Comparison of ENCODE assay signal across 8 mouse cellular contexts in genomic region chrX:152015752-152016150, GRCm38 (mm10). TPM values are rescaled to one million over a fixed set of nuclear protein-coding genes. Genes with fewer than 3 reads are reported as not detected.
A peak's percentile ranks its signal among the peaks of the same experiment; 100 is the strongest.
DNase-seq lines count a peak whose midpoint lies in the region; ATAC-seq and TF ChIP-seq lines count a peak whose summit lies in the region.

No protein-coding gene starts in this region.

- H3K27ac ChIP-seq in liver, adult 2 months (replicated peaks; ENCODE audit: insufficient read depth, low read depth, low read length) = peak overlapping the region; percentile 83
- peak overlapping the region; percentile 93 for H3K27ac ChIP-seq in embryonic facial prominence, embryonic 13.5 days
- peak overlapping the region; percentile 54; the same call in 1 of the 2 replicates for H3K27ac ChIP-seq in intestine, postnatal 0 days (ENCODE audit: low read depth, low read length)
- no peak overlapping the region for H3K27ac ChIP-seq in neural tube, embryonic 12.5 days

- peak overlapping the region; percentile 54 for H3K4me2 ChIP-seq in embryonic facial prominence, embryonic 13.5 days
- peak overlapping the region; percentile 70 for H3K4me2 ChIP-seq in intestine, postnatal 0 days (replicated peaks; ENCODE audit: low read depth)
- peak overlapping the region; percentile 59 for H3K4me2 ChIP-seq in neural tube, embryonic 12.5 days (replicated peaks)

- H3K4me3 ChIP-seq in liver, adult 2 months (ENCODE audit: insufficient read depth, low read depth, low read length) = peak overlapping the region; percentile 59
- peak overlapping the region; percentile 53 for H3K4me3 ChIP-seq in embryonic facial prominence, embryonic 13.5 days
- peak overlapping the region; percentile 56 for H3K4me3 ChIP-seq in intestine, postnatal 0 days (ENCODE audit: low read depth, low read length)
- H3K4me3 ChIP-seq in neural tube, embryonic 12.5 days = peak overlapping the region; percentile 45

- ATAC-seq in embryonic facial prominence, embryonic 13.5 days (ENCODE audit: insufficient number of reproducible peaks, insufficient read depth, low FRiP score, low TSS enrichment, low read depth) = no peak
- ATAC-seq in intestine, postnatal 0 days = peak; percentile 28
- peak; percentile 59 for ATAC-seq in neural tube, embryonic 12.5 days (ENCODE audit: low FRiP score, low read depth)

- no peak for TF ChIP-seq POLR2A in liver, adult 2 months (IDR thresholded peaks at IDR 0.05; ENCODE audit: extremely low read depth, insufficient read depth, low read length)

- intact Hi-C loops in left cerebral cortex, postnatal 10 days (cut with DNase I) = loop anchor here (5.0 kb wide), 2 partner anchors 68 to 132 kb away; no protein-coding TSS in a partner anchor

- no peaks in the 10 kb centered on the region; the same call in 1 of the 2 replicates for H3K36me3 ChIP-seq in liver, adult 2 months (ENCODE audit: control insufficient read depth, insufficient read depth, low read length)
- peaks cover 9% of the 10 kb centered on the region for H3K36me3 ChIP-seq in embryonic facial prominence, embryonic 13.5 days
- H3K36me3 ChIP-seq in intestine, postnatal 0 days (ENCODE audit: control insufficient read depth, insufficient read depth) = no peaks in the 10 kb centered on the region
- no peaks in the 10 kb centered on the region for H3K36me3 ChIP-seq in neural tube, embryonic 12.5 days

- 0% methylated on average over 11 of the region's 11 CpGs for WGBS in liver, adult 2 months
- 20% methylated on average over 11 of the region's 11 CpGs for WGBS in embryonic facial prominence, embryonic 13.5 days
- WGBS in intestine, postnatal 0 days = 17% methylated on average over 11 of the region's 11 CpGs
- whole genome bisulfite sequencing in neural tube, embryonic 12.5 days = 18% methylated on average over 11 of the region's 11 CpGs

- H3K79me2 ChIP-seq in liver, adult 2 months (ENCODE audit: control insufficient read depth, insufficient read depth, low read length) = peaks cover 7% of the 10 kb centered on the region; the same call in 1 of the 2 replicates

- no peaks in the 10 kb centered on the region for H3K27me3 ChIP-seq in liver, adult 2 months (ENCODE audit: control insufficient read depth, insufficient read depth, low read length)
- peaks cover 53% of the 10 kb centered on the region for H3K27me3 ChIP-seq in embryonic facial prominence, embryonic 13.5 days
- no peaks in the 10 kb centered on the region; the same call in 1 of the 2 replicates for H3K27me3 ChIP-seq in intestine, postnatal 0 days (replicated peaks; ENCODE audit: control insufficient read depth, insufficient read depth, low read length)
- H3K27me3 ChIP-seq in neural tube, embryonic 12.5 days (replicated peaks) = peaks cover 7% of the 10 kb centered on the region; the same call in 1 of the 2 replicates

- H3K4me1 ChIP-seq in liver, adult 2 months (ENCODE audit: control insufficient read depth, insufficient read depth, low read length) = peaks cover 3% of the 10 kb centered on the region
- peaks cover 7% of the 10 kb centered on the region; the same call in 1 of the 2 replicates for H3K4me1 ChIP-seq in embryonic facial prominence, embryonic 13.5 days
- H3K4me1 ChIP-seq in intestine, postnatal 0 days (replicated peaks; ENCODE audit: control insufficient read depth, insufficient read depth, low read length) = no peaks in the 10 kb centered on the region
- peaks cover 5% of the 10 kb centered on the region; the same call in 1 of the 2 replicates for H3K4me1 ChIP-seq in neural tube, embryonic 12.5 days

- no peaks in the 10 kb centered on the region for H3K9me3 ChIP-seq in embryonic facial prominence, embryonic 13.5 days
- no peaks in the 10 kb centered on the region for H3K9me3 ChIP-seq in intestine, postnatal 0 days (ENCODE audit: control insufficient read depth)
- H3K9me3 ChIP-seq in neural tube, embryonic 12.5 days = no peaks in the 10 kb centered on the region

- peak; percentile 36 for DNase-seq in liver, adult 2 months (ENCODE audit: extremely low read depth, low read depth, low spot score)
- DNase-seq in liver = no peak
- no peak for DNase-seq in layer of hippocampus, postnatal 14 days (ENCODE audit: low spot score in 2 of 2)
- no peak for DNase-seq in left cerebral cortex, postnatal 10 days (ENCODE audit: extremely low spot score in 1 of 2, low spot score in 2 of 2)
- DNase-seq in adrenal gland, adult 18-20 months (ENCODE audit: low spot score in 2 of 2) = no peak

- no peak for TF ChIP-seq CTCF in liver, adult 2 months (IDR thresholded peaks at IDR 0.05; ENCODE audit: low read depth, low read length)
- peak; percentile 43 for TF ChIP-seq CTCF in intestine, postnatal 0 days (IDR thresholded peaks at IDR 0.05; ENCODE audit: low read depth)

- peak overlapping the region; percentile 75 for H3K9ac ChIP-seq in liver, adult 2 months (ENCODE audit: low read depth, low read length)
- H3K9ac ChIP-seq in embryonic facial prominence, embryonic 13.5 days = peak overlapping the region; percentile 78
- H3K9ac ChIP-seq in intestine, postnatal 0 days (ENCODE audit: low read depth, low read length) = peak overlapping the region; percentile 56
- peak overlapping the region; percentile 57 for H3K9ac ChIP-seq in neural tube, embryonic 12.5 days

RNA-seq across cellular contexts. Expression of gene Ribc1, which starts 0.3 kb away (rescaled TPM):
- 0.87 and 1.2 TPM in 2 replicates for total RNA-seq in liver, adult 2 months (2014; rRNA removed)
- 0.43 and 0.68 TPM in 2 replicates for polyA plus RNA-seq in liver, adult 2 months (2012; rRNA removed)
- 2.1 and 2.2 TPM in 2 replicates for polyA plus RNA-seq in embryonic facial prominence, embryonic 13.5 days (2015; fragmentation: Nextera tagmentation; extraction: Ambion mirVana)
- polyA plus RNA-seq in intestine, postnatal 0 days (2015; fragmentation: Nextera tagmentation; extraction: Ambion mirVana) = 2.1 and 2.4 TPM in 2 replicates
- polyA plus RNA-seq in neural tube, embryonic 12.5 days (2016; fragmentation: Nextera tagmentation; extraction: Ambion mirVana) = 3.4 and 3.7 TPM in 2 replicates
- total RNA-seq in layer of hippocampus, postnatal 14 days (2021) = under 1 TPM; 0.43 to 0.58 TPM
- not detected for total RNA-seq in left cerebral cortex, postnatal 10 days (2021)
- 1 to 10 TPM in 1 of 2 experiments, under 1 TPM in 1; 0.90 to 1.5 TPM for total RNA-seq in adrenal gland, adult 18-20 months (2021)

RNA-seq across cellular contexts. Expression of gene Smc1a, which starts 0.5 kb away (rescaled TPM):
- total RNA-seq in liver, adult 2 months (2014; rRNA removed) = 20.7 and 23.7 TPM in 2 replicates
- polyA plus RNA-seq in liver, adult 2 months (2012; rRNA removed) = 6.6 and 10.9 TPM in 2 replicates
- polyA plus RNA-seq in embryonic facial prominence, embryonic 13.5 days (2015; fragmentation: Nextera tagmentation; extraction: Ambion mirVana) = 113 and 119 TPM in 2 replicates
- 35.8 and 37.1 TPM in 2 replicates for polyA plus RNA-seq in intestine, postnatal 0 days (2015; fragmentation: Nextera tagmentation; extraction: Ambion mirVana)
- polyA plus RNA-seq in neural tube, embryonic 12.5 days (2016; fragmentation: Nextera tagmentation; extraction: Ambion mirVana) = 100 and 109 TPM in 2 replicates
- 10 to 100 TPM; 52.5 to 54.6 TPM for total RNA-seq in layer of hippocampus, postnatal 14 days (2021)
- total RNA-seq in left cerebral cortex, postnatal 10 days (2021) = 10 to 100 TPM; 46.8 to 48.2 TPM
- 10 to 100 TPM; 43.3 to 52.4 TPM for total RNA-seq in adrenal gland, adult 18-20 months (2021)

RNA-seq across cellular contexts. Expression of gene Hsd17b10, which starts 14.1 kb away (rescaled TPM):
- 205 and 230 TPM in 2 replicates for total RNA-seq in liver, adult 2 months (2014; rRNA removed)
- polyA plus RNA-seq in liver, adult 2 months (2012; rRNA removed) = 118 and 151 TPM in 2 replicates
- polyA plus RNA-seq in embryonic facial prominence, embryonic 13.5 days (2015; fragmentation: Nextera tagmentation; extraction: Ambion mirVana) = 223 and 247 TPM in 2 replicates
- 82.5 and 87.3 TPM in 2 replicates for polyA plus RNA-seq in intestine, postnatal 0 days (2015; fragmentation: Nextera tagmentation; extraction: Ambion mirVana)
- polyA plus RNA-seq in neural tube, embryonic 12.5 days (2016; fragmentation: Nextera tagmentation; extraction: Ambion mirVana) = 139 and 145 TPM in 2 replicates
- 10 to 100 TPM; 50.0 to 54.0 TPM for total RNA-seq in layer of hippocampus, postnatal 14 days (2021)
- 10 to 100 TPM; 39.6 to 45.3 TPM for total RNA-seq in left cerebral cortex, postnatal 10 days (2021)
- 100 to 1,000 TPM; 154 to 163 TPM for total RNA-seq in adrenal gland, adult 18-20 months (2021)
